Mouse (Mus musculus) CH12.LX (cell line): ENCODE results near the gene Fryl. TPM values are rescaled to one million over a fixed set of nuclear protein-coding genes. Genes with fewer than 3 reads are reported as not detected.

Experiments
- DNase-seq: peaks from one replicate; pipeline ENCODE4 v3.0.0-alpha.2; 2013; ENCODE audit errors: extremely low read depth
- H3K27ac ChIP-seq: 2 replicates; pipeline ENCODE4 v1.5.1; 2012; ENCODE audit warnings: low read depth, mild to moderate bottlenecking, control low read depth, moderate library complexity; ENCODE audit not compliant: insufficient read depth
- H3K27me3 ChIP-seq: replicated peaks from 2 replicates; pipeline ENCODE3; 2012; ENCODE audit warnings: inconsistent platforms
- H3K36me3 ChIP-seq, 2 experiments: replicated peaks in 1 of 2; 2 replicates each; pipeline versions ENCODE3 to v1.6.1; 2012; ENCODE audit warnings: inconsistent platforms in 1 of 2, low read length in 1 of 2, mild to moderate bottlenecking in 1 of 2, mixed read lengths in 1 of 2, moderate library complexity in 1 of 2; ENCODE audit not compliant: control insufficient read depth in 1 of 2, insufficient read depth in 1 of 2
- H3K4me1 ChIP-seq, 2 experiments: 2 replicates each; pipeline ENCODE4 v1.6.1; 2012; ENCODE audit warnings: inconsistent platforms in 1 of 2, moderate library complexity in 1 of 2; ENCODE audit not compliant: insufficient read depth in 2 of 2, control insufficient read depth in 1 of 2
- H3K4me2 ChIP-seq: 2 replicates; pipeline ENCODE4 v1.6.1; 2012; ENCODE audit warnings: low read depth, mild to moderate bottlenecking, control low read depth; ENCODE audit not compliant: poor library complexity, insufficient read depth, severe bottlenecking
- H3K4me3 ChIP-seq, 3 experiments: fragments of 150-350 bp in 1 of 3; sonication (generic) in 1 of 3; replicated peaks in 1 of 3; 2 replicates each; pipeline versions ENCODE3 to v1.5.1; 2011 to 2012; ENCODE audit warnings: low read depth in 2 of 3, low read length in 2 of 3, mild to moderate bottlenecking in 2 of 3, moderate library complexity in 2 of 3, control low read depth in 1 of 3, improper control_type of control experiment in 1 of 3, inconsistent platforms in 1 of 3, mixed read lengths in 1 of 3; ENCODE audit not compliant: poor library complexity in 1 of 3
- H3K79me2 ChIP-seq: replicated peaks from 2 replicates; pipeline ENCODE4 v1.6.1; 2012; ENCODE audit warnings: mild to moderate bottlenecking, moderate library complexity; ENCODE audit not compliant: control insufficient read depth, poor library complexity, insufficient read depth, severe bottlenecking; ENCODE audit errors: extremely low read depth
- H3K9ac ChIP-seq: 2 replicates; pipeline ENCODE4 v1.6.1; 2012; ENCODE audit warnings: low read depth, mild to moderate bottlenecking, control low read depth, moderate library complexity; ENCODE audit not compliant: insufficient read depth
- H3K9me3 ChIP-seq: replicated peaks from 2 replicates; pipeline ENCODE3; 2012; ENCODE audit warnings: low read length, inconsistent platforms, mixed read lengths
- HCFC1 ChIP-seq: IDR thresholded peaks from 2 replicates; pipeline ENCODE4 v1.6.1; 2012; ENCODE audit warnings: low read depth, mild to moderate bottlenecking, inconsistent platforms, low read length, improper control_type of control experiment
- JUN ChIP-seq: IDR thresholded peaks from 2 replicates; pipeline ENCODE4 v1.6.1; 2011; ENCODE audit warnings: low read depth, mild to moderate bottlenecking, low read length, improper control_type of control experiment, moderate library complexity; ENCODE audit not compliant: insufficient read depth
- MAFK ChIP-seq: IDR thresholded peaks from 2 replicates; pipeline ENCODE4 v1.6.1; 2011; ENCODE audit warnings: low read length, improper control_type of control experiment; ENCODE audit not compliant: insufficient replicate concordance
- MEF2A ChIP-seq: IDR thresholded peaks from 2 replicates; pipeline ENCODE4 v1.6.1; 2014; ENCODE audit warnings: low read depth, mild to moderate bottlenecking, inconsistent platforms, low read length, improper control_type of control experiment, borderline replicate concordance
- MXI1 ChIP-seq: IDR thresholded peaks from 2 replicates; pipeline ENCODE4 v1.6.1; 2011; ENCODE audit warnings: mild to moderate bottlenecking, low read depth, low read length, improper control_type of control experiment
- POLR2A ChIP-seq: IDR thresholded peaks from 2 replicates; pipeline ENCODE4 v1.6.1; 2011; ENCODE audit warnings: low read depth, mild to moderate bottlenecking, improper control_type of control experiment, low read length
- TBP ChIP-seq: conservative IDR thresholded peaks from 2 replicates; pipeline ENCODE4 v1.6.1; 2011; ENCODE audit warnings: low read depth, low read length, improper control_type of control experiment
- ZKSCAN1 ChIP-seq: IDR thresholded peaks from 2 replicates; pipeline ENCODE4 v1.6.1; 2012; ENCODE audit warnings: low read depth, inconsistent platforms, low read length, improper control_type of control experiment, borderline replicate concordance
- ZNF384 ChIP-seq: IDR thresholded peaks from 2 replicates; pipeline ENCODE4 v1.6.1; 2012; ENCODE audit warnings: low read depth, low read length, improper control_type of control experiment, inconsistent platforms
- dilution Hi-C: fragments of 300-500 bp; cut with MboI; formaldehyde crosslinking; loops from 2 replicates; pipeline ENCODE4 v1.14.3; 2020; ENCODE audit warnings: low sequenced_read_pairs; ENCODE audit not compliant: extremely low pct_unique_long_range_greater_than_20kb, extremely low pct_ligation_motif_present
- in situ Hi-C: fragments of 300-500 bp; cut with MboI; formaldehyde crosslinking; loops from 3 replicates; pipeline ENCODE4 v1.14.3; 2019; ENCODE audit warnings: low sequenced_read_pairs, low pct_ligation_motif_present, low pct_unique_long_range_greater_than_20kb, mixed read lengths
- polyA plus RNA-seq: library from polyadenylated mRNA; unstranded; fragments of >175 nt; gene quantifications from 2 replicates; pipeline ENCODE4 v1.2.1, GENCODE M21; 2012; ENCODE audit warnings: low read depth; ENCODE audit not compliant: insufficient read length
- total RNA-seq, 2 experiments: library from RNA; depleted of rRNA; stranded (reverse); fragments of 300-350 nt in 1 of 2; fragments of >200 nt in 1 of 2; gene quantifications; 2 replicates each; pipeline ENCODE4 v1.2.3; 2012 to 2014

Fryl gene
- total and polyA plus RNA-seq, 3 experiments: 23.2 to 38.4 (median 31.3) TPM

DNA sequence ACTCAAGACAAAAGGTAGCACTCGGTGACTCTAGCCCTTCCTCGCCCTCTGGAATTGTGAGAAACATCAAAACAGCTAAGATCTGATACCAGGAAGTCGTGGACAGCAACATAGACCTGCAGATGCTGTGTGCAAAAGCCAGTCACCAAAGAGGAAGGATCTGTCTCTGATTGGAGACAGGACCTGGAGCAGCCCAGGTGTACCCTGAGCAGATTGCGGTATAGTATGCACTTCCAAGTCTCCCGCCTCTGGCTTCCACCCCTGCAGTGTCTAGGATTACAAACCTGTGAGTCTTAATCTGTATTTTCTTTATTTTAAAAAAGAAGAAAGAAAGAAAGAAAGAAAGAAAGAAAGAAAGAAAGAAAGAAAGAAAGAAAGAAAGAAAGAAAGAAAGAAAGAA lies 66.3 kb downstream of the Fryl start (continued):
- TF ChIP-seq MEF2A (no peak), ZNF384 (no peak), ZKSCAN1 (no peak)

DNA sequence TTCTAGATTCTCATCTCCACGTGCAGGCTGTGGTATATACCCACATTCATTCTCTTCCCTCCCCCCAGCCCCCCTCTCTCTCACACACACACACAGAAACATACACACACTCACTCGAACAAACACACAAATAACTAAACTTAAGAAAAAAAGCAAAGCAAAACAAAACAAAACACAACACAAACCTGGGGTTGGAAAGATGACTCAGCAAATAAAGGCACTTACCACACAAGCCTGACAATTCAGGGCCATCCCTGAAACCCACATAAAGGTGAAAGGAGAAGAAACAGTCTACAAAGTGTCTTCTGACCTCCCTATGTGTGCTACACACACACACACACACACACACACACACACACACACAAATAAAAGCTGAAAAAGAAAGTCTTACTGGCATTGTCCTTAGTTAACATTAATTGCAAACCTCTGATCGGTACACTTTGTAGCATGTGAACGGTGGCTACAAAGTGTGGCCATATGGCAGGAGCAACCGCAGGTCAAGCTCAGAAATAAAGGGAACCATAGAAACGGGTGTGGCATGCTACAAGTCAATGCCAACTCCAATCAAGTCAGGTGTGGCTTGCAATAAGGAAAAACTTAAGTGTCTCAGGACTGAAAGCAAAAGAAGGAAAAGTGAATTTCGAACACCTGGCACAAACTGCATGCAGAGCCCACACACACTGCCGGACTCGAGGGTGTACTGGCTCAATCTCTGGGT lies 66.8 kb downstream of the Fryl start:
- no peak overlapping the region for H3K27ac ChIP-seq
- no peak overlapping the region for H3K4me2 ChIP-seq
- H3K36me3 ChIP-seq: peaks cover 3 to 37% of the 10 kb centered on the region in 2 experiments
- dilution Hi-C loops: no loop called here
- H3K79me2 ChIP-seq: peaks cover 1% of the 10 kb centered on the region; the same call in 1 of the 2 replicates
- H3K9ac ChIP-seq: no peak overlapping the region
- no peaks in the 10 kb centered on the region for H3K9me3 ChIP-seq
- no peak for DNase-seq
- no peak overlapping the region for H3K4me3 ChIP-seq
- peaks cover 14 to 59% of the 10 kb centered on the region in 2 experiments for H3K4me1 ChIP-seq
- peak; percentile 85 for TF ChIP-seq MAFK
- TF ChIP-seq TBP: no peak
- H3K27me3 ChIP-seq: no peaks in the 10 kb centered on the region
- in situ Hi-C loops: loop anchor here (10.0 kb wide), 1 partner anchor 45 kb away; no protein-coding TSS in a partner anchor

GRCm38 (mm10) chr5:73188576-73188975 lies 67.8 kb downstream of the Fryl start:
- H3K36me3 ChIP-seq: peaks cover 6 to 42% of the 10 kb centered on the region in 2 experiments
- no peak for DNase-seq
- H3K9me3 ChIP-seq: no peaks in the 10 kb centered on the region
- dilution Hi-C loops: no loop called here
- H3K27me3 ChIP-seq: no peaks in the 10 kb centered on the region
- no peak overlapping the region for H3K4me3 ChIP-seq
- TF ChIP-seq JUN (no peak), HCFC1 (no peak), POLR2A (no peak)
- no peak overlapping the region for H3K27ac ChIP-seq
- H3K4me1 ChIP-seq: peaks cover 11 to 49% of the 10 kb centered on the region in 2 experiments
- H3K4me2 ChIP-seq: no peak overlapping the region
- in situ Hi-C loops: no loop called here
- peaks cover 1% of the 10 kb centered on the region; the same call in 1 of the 2 replicates for H3K79me2 ChIP-seq
- no peak overlapping the region for H3K9ac ChIP-seq

GRCm38 (mm10) chr5:73188164-73188563 lies 68.3 kb downstream of the Fryl start:
- Histone ChIP-seq H3K27me3 (no peaks in the 10 kb centered on the region), H3K9ac (no peak overlapping the region), H3K4me1 (peaks cover 9 to 47% of the 10 kb centered on the region in 2 experiments), H3K4me3 (no peak overlapping the region)
- DNase-seq: no peak
- dilution Hi-C loops: no loop called here
- in situ Hi-C loops: no loop called here
- TF ChIP-seq MXI1: no peak
- TF ChIP-seq, all 38 proteins: peak for 0
- no peak overlapping the region for H3K4me2 ChIP-seq
- no peaks in the 10 kb centered on the region for H3K9me3 ChIP-seq
- H3K27ac ChIP-seq: no peak overlapping the region
- peaks cover 6 to 44% of the 10 kb centered on the region in 2 experiments for H3K36me3 ChIP-seq
- peaks cover 1% of the 10 kb centered on the region; the same call in 1 of the 2 replicates for H3K79me2 ChIP-seq
